Mouse (Mus musculus): Measurements from ENCODE around the gene Micu1. TPM values are rescaled to one million over a fixed set of nuclear protein-coding genes. Genes with fewer than 3 reads are reported as not detected.

The Micu1 gene
- polyA plus RNA-seq, 1 experiment, result 57.5 TPM

GRCm38 (mm10) chr10:59898935-59899334 lies 196.7 kb downstream of the Micu1 start:
- WGBS, result 51% methylated on average over 2 of the region's 2 CpGs
- DNase-seq, result no peak
- Histone ChIP-seq H3K27me3 (ENCODE audit: control insufficient read depth, insufficient read depth, low read length) (no peaks in the 10 kb centered on the region), H3K4me1 (replicated peaks; ENCODE audit: control insufficient read depth, insufficient read depth, low read length) (peaks cover 87% of the 10 kb centered on the region), H3K36me3 (ENCODE audit: control insufficient read depth, insufficient read depth, low read length) (no peaks in the 10 kb centered on the region), H3K4me3 (ENCODE audit: control insufficient read depth, insufficient read depth, low read length) (peak overlapping the region; percentile 25; the same call in 1 of the 2 replicates), H3K27ac (ENCODE audit: control insufficient read depth, insufficient read depth, low read length) (peak overlapping the region; percentile 87)
- no peak for TF ChIP-seq POLR2A (IDR thresholded peaks at IDR 0.05; ENCODE audit: control insufficient read depth, extremely low read depth, insufficient read depth, low read length, poor library complexity)
- no peak for TF ChIP-seq CTCF (IDR thresholded peaks at IDR 0.05; ENCODE audit: borderline replicate concordance, control insufficient read depth, extremely low read depth, insufficient read depth, low read length, poor library complexity)

GRCm38 (mm10) chr10:59899341-59900173 lies 197.3 kb downstream of the Micu1 start:
- Histone ChIP-seq H3K36me3 (ENCODE audit: control insufficient read depth, insufficient read depth, low read length) (no peaks in the 10 kb centered on the region), H3K4me3 (ENCODE audit: control insufficient read depth, insufficient read depth, low read length) (peak overlapping the region; percentile 25), H3K4me1 (replicated peaks; ENCODE audit: control insufficient read depth, insufficient read depth, low read length) (peaks cover 87% of the 10 kb centered on the region), H3K27ac (ENCODE audit: control insufficient read depth, insufficient read depth, low read length) (peak overlapping the region; percentile 87), H3K27me3 (ENCODE audit: control insufficient read depth, insufficient read depth, low read length) (no peaks in the 10 kb centered on the region)
- TF ChIP-seq POLR2A (IDR thresholded peaks at IDR 0.05; ENCODE audit: control insufficient read depth, extremely low read depth, insufficient read depth, low read length, poor library complexity), result peak; percentile 76
- TF ChIP-seq CTCF (IDR thresholded peaks at IDR 0.05; ENCODE audit: borderline replicate concordance, control insufficient read depth, extremely low read depth, insufficient read depth, low read length, poor library complexity), result peak; percentile 61; the same call in 1 of the 2 replicates
- DNase-seq, result peak; percentile 91
- 5% methylated on average over 21 of the region's 21 CpGs for WGBS

DNA sequence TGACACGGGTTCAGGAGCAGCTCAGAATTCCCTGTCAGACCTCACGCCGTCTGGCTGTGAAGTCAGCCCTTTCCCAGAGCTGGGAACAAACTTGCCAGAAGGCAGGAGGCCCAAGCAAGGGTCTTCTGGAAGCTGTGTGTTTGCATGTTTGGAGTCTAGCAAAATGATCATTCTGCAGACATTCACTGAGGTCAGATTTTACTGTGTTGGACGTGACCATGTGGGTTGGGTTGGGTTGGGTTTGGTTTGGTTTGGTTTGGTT lies 197.8 kb downstream of the Micu1 start:
- no peak for DNase-seq
- WGBS, result 30% methylated on average over 4 of the region's 4 CpGs
- Histone ChIP-seq H3K36me3 (ENCODE audit: control insufficient read depth, insufficient read depth, low read length) (no peaks in the 10 kb centered on the region), H3K4me3 (ENCODE audit: control insufficient read depth, insufficient read depth, low read length) (peak overlapping the region; percentile 25), H3K27ac (ENCODE audit: control insufficient read depth, insufficient read depth, low read length) (peak overlapping the region; percentile 86), H3K27me3 (ENCODE audit: control insufficient read depth, insufficient read depth, low read length) (no peaks in the 10 kb centered on the region), H3K4me1 (replicated peaks; ENCODE audit: control insufficient read depth, insufficient read depth, low read length) (peaks cover 84% of the 10 kb centered on the region)
- TF ChIP-seq POLR2A (IDR thresholded peaks at IDR 0.05; ENCODE audit: control insufficient read depth, extremely low read depth, insufficient read depth, low read length, poor library complexity) (no peak), CTCF (IDR thresholded peaks at IDR 0.05; ENCODE audit: borderline replicate concordance, control insufficient read depth, extremely low read depth, insufficient read depth, low read length, poor library complexity) (no peak)

DNA sequence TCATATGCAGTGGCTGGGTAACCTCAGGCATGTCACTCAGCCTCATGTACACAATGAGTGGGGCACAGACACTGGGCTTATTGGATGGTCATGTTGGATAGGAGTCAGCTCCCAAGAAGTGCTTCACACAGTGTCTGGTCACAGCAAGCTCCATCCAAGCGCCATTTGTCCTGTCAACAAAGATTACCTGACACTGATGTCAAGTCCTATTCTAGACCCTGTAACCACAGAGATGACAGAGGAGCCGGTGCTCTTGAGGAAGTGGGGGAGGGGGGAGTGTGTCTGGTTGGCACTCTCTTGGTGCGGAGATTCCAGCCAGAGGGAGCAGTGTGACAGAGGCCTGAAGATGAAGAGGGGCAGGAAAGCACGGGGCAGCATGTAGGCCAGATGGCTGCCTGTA lies 198.7 kb downstream of the Micu1 start:
- no peaks in the 10 kb centered on the region for H3K27me3 ChIP-seq (ENCODE audit: control insufficient read depth, insufficient read depth, low read length)
- DNase-seq, result peak; percentile 74
- H3K4me3 ChIP-seq (ENCODE audit: control insufficient read depth, insufficient read depth, low read length), result no peak overlapping the region
- H3K27ac ChIP-seq (ENCODE audit: control insufficient read depth, insufficient read depth, low read length), result peak overlapping the region; percentile 86
- WGBS, result 23% methylated on average over 4 of the region's 4 CpGs
- no peak for TF ChIP-seq CTCF (IDR thresholded peaks at IDR 0.05; ENCODE audit: borderline replicate concordance, control insufficient read depth, extremely low read depth, insufficient read depth, low read length, poor library complexity)
- no peak for TF ChIP-seq POLR2A (IDR thresholded peaks at IDR 0.05; ENCODE audit: control insufficient read depth, extremely low read depth, insufficient read depth, low read length, poor library complexity)
- H3K36me3 ChIP-seq (ENCODE audit: control insufficient read depth, insufficient read depth, low read length), result no peaks in the 10 kb centered on the region
- H3K4me1 ChIP-seq (replicated peaks; ENCODE audit: control insufficient read depth, insufficient read depth, low read length), result peaks cover 76% of the 10 kb centered on the region

DNA sequence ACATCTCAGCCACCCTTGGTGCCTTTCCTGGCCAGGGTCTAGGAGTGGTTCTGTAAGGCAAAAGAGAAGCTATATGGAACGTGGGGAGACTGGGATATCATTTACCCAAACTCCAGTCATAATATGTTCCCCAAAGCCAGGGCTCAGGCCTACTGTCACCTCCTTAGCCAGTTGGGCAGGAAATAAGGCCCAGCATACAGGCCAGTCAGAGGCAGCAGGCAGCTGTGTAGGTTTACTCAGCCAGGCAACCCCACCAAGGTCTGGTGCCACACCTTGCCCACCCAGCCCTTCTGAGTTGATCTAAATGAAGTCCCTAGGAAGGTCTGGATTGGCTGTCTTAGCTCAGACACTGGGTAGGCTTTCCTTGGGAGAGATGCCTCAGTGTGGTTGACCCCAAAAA lies 199.2 kb downstream of the Micu1 start:
- peak overlapping the region; percentile 86 for H3K27ac ChIP-seq (ENCODE audit: control insufficient read depth, insufficient read depth, low read length)
- H3K4me3 ChIP-seq (ENCODE audit: control insufficient read depth, insufficient read depth, low read length), result no peak overlapping the region
- 100% methylated on average over 1 of the region's 1 CpGs for WGBS
- no peaks in the 10 kb centered on the region for H3K27me3 ChIP-seq (ENCODE audit: control insufficient read depth, insufficient read depth, low read length)
- peaks cover 71% of the 10 kb centered on the region for H3K4me1 ChIP-seq (replicated peaks; ENCODE audit: control insufficient read depth, insufficient read depth, low read length)
- TF ChIP-seq POLR2A (IDR thresholded peaks at IDR 0.05; ENCODE audit: control insufficient read depth, extremely low read depth, insufficient read depth, low read length, poor library complexity) (no peak), CTCF (IDR thresholded peaks at IDR 0.05; ENCODE audit: borderline replicate concordance, control insufficient read depth, extremely low read depth, insufficient read depth, low read length, poor library complexity) (no peak)
- no peak for DNase-seq
- H3K36me3 ChIP-seq (ENCODE audit: control insufficient read depth, insufficient read depth, low read length), result no peaks in the 10 kb centered on the region

DNA sequence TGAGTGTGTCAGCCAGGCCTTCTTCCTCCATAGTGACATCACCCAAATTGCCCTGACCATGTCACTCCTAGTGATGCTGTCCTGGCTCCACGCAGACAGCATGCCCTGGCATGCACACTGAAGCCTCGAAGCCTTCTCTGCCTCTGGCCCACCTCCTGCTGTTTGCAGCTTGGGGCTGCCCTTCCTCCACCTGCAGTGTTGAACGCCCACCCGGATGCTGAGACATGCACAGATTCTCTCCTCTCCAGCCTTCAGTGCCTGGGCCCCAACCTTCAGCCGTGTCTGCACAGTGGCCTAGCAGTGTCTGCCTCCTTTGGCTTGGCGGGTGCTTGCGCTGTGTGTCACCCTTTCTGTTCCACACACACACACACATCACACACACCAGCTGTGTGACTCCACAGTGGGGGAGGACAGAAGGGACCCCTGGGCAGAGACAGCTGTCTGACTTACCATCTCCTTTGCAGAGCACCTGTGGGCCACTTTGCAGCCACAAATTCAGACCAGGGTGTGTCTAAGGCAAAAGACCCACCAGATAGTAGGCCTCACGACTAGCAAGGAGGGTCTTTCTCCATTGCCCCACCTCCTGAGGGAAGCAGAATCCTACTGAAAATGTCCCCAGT lies 199.8 kb downstream of the Micu1 start:
- Histone ChIP-seq H3K27ac (ENCODE audit: control insufficient read depth, insufficient read depth, low read length) (peak overlapping the region; percentile 86), H3K4me1 (replicated peaks; ENCODE audit: control insufficient read depth, insufficient read depth, low read length) (peaks cover 71% of the 10 kb centered on the region), H3K27me3 (ENCODE audit: control insufficient read depth, insufficient read depth, low read length) (no peaks in the 10 kb centered on the region), H3K36me3 (ENCODE audit: control insufficient read depth, insufficient read depth, low read length) (no peaks in the 10 kb centered on the region), H3K4me3 (ENCODE audit: control insufficient read depth, insufficient read depth, low read length) (no peak overlapping the region)
- 30% methylated on average over 8 of the region's 8 CpGs for WGBS
- DNase-seq, result peak; percentile 73
- TF ChIP-seq CTCF (IDR thresholded peaks at IDR 0.05; ENCODE audit: borderline replicate concordance, control insufficient read depth, extremely low read depth, insufficient read depth, low read length, poor library complexity), result peak; percentile 31; the same call in 1 of the 2 replicates
- TF ChIP-seq POLR2A (IDR thresholded peaks at IDR 0.05; ENCODE audit: control insufficient read depth, extremely low read depth, insufficient read depth, low read length, poor library complexity), result no peak

Measured in thymus, adult 2 months (tissue).